Mouse (Mus musculus) bone marrow macrophage, adult 2 months (primary cell): Measurements from ENCODE around the gene Actl10. TPM values are rescaled to one million over a fixed set of nuclear protein-coding genes. Genes with fewer than 3 reads are reported as not detected.

Source experiments
- H3K27ac ChIP-seq: 2 replicates; pipeline ENCODE4 v1.5.1; 2012; ENCODE audit warnings: low read depth, low read length; ENCODE audit not compliant: insufficient read depth
- H3K4me1 ChIP-seq: 2 replicates; pipeline ENCODE4 v1.6.1; 2012; ENCODE audit warnings: low read length; ENCODE audit not compliant: control insufficient read depth, insufficient read depth
- H3K4me3 ChIP-seq: 2 replicates; pipeline ENCODE4 v1.5.1; 2012; ENCODE audit warnings: mild to moderate bottlenecking, low read length, moderate library complexity; ENCODE audit not compliant: insufficient read depth
- CTCF ChIP-seq: IDR thresholded peaks from 2 replicates; pipeline ENCODE4 v1.5.1; 2012; ENCODE audit warnings: low read depth, mild to moderate bottlenecking, low read length, moderate library complexity
- POLR2A ChIP-seq: IDR thresholded peaks from 2 replicates; pipeline ENCODE4 v1.6.1; 2012; ENCODE audit warnings: mild to moderate bottlenecking, low read depth, low read length, borderline replicate concordance
- polyA plus RNA-seq: library from polyadenylated mRNA; stranded (reverse); fragments of >200 nt; gene quantifications from 2 replicates; pipeline ENCODE4 v1.2.4, GENCODE M21; 2012; ENCODE audit not compliant: missing spikeins, insufficient read depth, insufficient read length

Gene Actl10
- polyA plus RNA-seq, 1 experiment: not detected

DNA sequence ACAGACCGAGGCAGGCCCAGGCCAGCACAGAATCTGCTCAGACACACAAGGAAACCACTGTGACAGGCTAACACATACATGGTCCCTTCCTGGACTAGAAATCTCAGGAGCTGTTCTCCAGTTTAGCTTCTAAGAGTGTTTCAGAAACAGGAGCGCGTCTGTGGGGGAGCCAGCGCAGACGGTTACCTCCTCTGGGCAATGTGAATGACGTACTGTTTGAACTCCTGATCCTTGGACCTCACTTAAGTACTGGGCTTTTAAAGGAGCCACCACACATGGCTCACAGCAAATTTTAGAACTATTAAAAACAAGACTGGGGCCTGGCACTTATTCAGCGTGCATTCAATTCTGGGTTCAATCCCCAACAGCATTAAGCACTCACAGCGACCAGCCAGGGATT, 15.1 kb downstream of the Actl10 start:
- H3K4me3 ChIP-seq: no peak overlapping the region
- no peak for TF ChIP-seq POLR2A
- TF ChIP-seq CTCF: no peak
- no peak overlapping the region for H3K27ac ChIP-seq
- H3K4me1 ChIP-seq: peaks cover 19% of the 10 kb centered on the region

DNA sequence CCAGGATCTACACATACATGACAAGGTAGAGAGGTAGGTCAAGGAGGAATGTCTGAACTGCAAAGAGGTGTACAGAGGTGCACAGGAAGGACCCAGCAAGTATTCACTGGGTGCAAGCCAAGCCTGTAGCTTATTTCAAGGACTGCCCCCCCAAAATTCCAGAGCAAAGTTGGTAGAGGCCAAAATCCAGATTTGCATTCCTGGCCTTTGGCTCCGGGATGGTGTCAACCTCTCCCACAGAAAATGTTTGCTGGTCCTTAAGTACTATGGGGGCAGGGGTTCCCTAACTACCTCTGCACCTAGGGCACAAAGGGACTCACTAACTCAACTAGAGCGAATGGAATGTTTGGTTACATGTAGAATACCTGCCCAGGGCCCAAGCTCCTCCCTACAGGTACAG, 16.2 kb downstream of the Actl10 start:
- TF ChIP-seq CTCF (no peak), POLR2A (no peak)
- peaks cover 24% of the 10 kb centered on the region for H3K4me1 ChIP-seq
- peak overlapping the region; percentile 86 for H3K27ac ChIP-seq
- H3K4me3 ChIP-seq: peak overlapping the region; percentile 74

DNA sequence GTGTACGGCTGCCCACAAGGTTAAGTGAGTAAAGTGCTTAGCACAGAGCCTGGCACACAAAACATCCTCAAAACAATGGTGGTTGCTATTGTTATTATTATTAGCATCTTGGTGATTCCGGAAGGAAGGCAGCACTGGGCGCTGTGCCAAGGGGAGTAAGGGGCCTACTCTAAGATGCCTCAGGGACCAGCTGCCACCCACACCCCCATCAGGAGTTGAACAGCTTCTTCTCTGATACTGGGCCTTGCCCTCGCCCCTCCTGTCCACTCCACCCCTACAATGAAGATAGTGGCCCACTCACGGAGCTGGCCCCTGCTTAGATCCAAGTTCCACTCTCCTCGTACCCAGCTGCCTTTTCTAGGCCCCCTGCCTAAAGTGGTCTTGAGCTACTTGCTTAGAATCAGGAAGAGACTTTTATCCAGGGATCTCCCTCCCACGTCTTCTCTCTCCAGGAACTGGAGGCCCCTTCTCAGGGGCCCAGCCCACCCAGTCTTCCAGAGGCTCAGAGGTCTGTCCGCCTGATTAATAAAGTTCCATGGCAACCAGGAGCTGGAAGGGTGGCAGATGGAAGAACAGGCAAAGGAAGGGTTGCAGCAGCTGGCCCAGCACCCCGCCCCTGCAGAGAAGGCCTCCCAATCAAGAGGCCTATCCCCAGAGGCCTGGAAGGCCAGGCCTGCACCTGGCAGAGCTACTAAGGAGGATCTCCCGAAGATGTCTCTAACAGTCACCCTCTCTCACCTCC, 16.9 kb downstream of the Actl10 start:
- H3K4me1 ChIP-seq: peaks cover 24% of the 10 kb centered on the region
- H3K27ac ChIP-seq: peak overlapping the region; percentile 86
- peak overlapping the region; percentile 74 for H3K4me3 ChIP-seq
- TF ChIP-seq POLR2A (no peak), CTCF (no peak)

DNA sequence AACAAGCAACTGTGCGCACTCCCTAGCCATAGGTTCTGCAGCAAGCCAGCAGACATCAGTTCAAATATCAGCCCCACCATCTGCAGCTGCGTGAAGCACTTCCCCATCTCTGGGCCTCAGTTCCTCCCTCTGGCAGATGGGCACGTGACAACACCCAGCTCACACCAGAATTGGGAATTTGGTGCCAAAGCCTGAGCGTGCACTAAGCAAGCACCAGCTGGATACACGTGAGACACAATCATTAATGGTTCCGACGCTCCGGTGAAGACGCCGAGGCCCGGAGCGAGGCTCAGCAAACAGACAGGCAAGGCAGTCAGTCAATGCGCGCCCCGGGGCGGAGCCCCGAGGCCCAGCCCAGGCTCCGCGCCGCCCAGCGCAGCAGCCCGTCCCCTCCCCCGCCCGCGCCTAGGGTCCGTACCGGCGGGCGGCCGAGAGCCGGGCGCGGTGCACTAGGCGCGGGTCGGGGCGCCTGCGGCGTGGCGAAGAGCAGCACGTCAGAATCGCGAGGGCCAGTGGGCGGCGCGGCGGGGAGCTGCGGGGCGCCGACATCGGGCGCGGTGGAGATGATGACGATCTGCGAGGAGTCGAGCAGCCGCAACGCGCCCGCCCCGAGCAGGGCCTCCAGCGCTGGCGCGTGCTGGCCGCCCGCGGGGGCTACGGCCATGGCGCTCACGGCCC, 17.6 kb downstream of the Actl10 start:
- Histone ChIP-seq H3K4me1 (peaks cover 27% of the 10 kb centered on the region), H3K4me3 (peak overlapping the region; percentile 74), H3K27ac (peak overlapping the region; percentile 86)
- no peak for TF ChIP-seq POLR2A
- TF ChIP-seq CTCF: no peak

DNA sequence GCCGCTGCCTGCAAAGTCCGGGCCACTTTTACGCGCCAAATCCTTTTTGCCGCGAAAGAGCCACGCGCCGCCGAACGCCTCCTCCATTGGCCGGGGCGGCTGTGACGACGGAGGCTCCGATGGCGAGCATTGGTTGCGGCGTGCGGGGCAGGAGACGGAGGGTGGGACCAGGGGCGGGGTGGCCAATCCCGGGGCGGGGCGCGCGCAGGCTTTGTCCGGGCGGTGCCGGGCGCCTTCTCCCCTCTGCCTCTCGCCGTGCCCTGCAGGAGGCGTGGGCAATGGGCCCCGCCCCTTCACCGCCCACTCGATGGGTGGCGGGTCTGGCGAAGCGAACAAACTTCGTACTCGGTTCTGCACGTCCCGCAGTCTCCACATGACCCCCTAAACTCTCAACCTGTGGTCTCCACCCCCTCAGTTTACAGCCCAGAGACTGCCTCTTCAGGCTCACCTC, 18.3 kb downstream of the Actl10 start, which contains the start of gene E2f1:
TSS of gene E2f1 (minus strand) at position 57 of the 451 bp plus-strand sequence.
- Histone ChIP-seq H3K4me1 (peaks cover 32% of the 10 kb centered on the region), H3K27ac (peak within 1 kb of the TSS; percentile 86), H3K4me3 (peak within 1 kb of the TSS; percentile 74)
- no peak for TF ChIP-seq CTCF
- TF ChIP-seq POLR2A: no peak

DNA sequence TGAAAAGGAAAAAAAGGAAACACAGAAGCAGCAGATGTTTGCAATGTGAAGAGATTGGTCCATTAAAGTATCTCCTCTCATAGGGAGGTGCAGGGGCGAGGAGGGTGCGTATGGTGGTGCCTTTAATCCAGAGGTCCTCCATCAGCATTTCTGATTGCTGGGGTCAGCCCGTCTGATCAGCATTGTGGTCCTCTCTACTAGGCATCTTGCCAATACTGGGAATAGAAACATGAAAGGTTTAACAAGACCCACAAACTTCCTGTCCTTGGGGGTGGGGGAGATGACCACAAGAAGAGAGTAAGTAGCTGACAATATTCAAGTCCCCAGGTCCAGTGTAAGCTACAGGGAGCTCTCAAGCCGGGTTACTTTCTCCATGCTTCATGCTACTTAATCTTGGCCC, 19.1 kb downstream of the Actl10 start:
- TF ChIP-seq POLR2A: no peak
- TF ChIP-seq CTCF: no peak
- H3K4me3 ChIP-seq: peak overlapping the region; percentile 66

DNA sequence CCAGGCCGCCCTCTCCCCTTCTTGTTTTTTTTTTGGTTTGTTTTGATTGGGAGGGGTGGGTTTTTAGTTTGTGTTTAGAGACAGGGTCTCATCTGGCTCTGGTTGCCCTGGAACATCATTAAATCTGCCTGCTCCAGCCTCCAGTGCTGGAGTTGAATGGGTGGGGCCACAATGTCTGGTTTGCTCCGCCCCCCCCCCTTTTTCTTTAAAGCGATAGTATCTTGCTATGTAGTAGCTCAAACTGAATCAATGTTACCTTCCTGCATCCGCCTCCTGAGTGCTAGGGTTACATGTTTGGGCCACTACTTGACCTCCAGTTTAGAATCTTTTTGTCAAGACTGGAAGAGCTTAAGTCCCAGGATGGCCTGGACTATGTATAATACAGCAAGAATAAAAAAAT, 19.7 kb downstream of the Actl10 start:
- Histone ChIP-seq H3K27ac (peak overlapping the region; percentile 75), H3K4me3 (0 out of 2 replicates have a peak overlapping the region, but pooled peaks have one; percentile 7), H3K4me1 (peaks cover 29% of the 10 kb centered on the region)
- no peak for TF ChIP-seq POLR2A
- no peak for TF ChIP-seq CTCF

More for the DNA sequence above, 19.1 kb downstream of the Actl10 start:
- peak overlapping the region; percentile 75 for H3K27ac ChIP-seq
- H3K4me1 ChIP-seq: peaks cover 32% of the 10 kb centered on the region

DNA sequence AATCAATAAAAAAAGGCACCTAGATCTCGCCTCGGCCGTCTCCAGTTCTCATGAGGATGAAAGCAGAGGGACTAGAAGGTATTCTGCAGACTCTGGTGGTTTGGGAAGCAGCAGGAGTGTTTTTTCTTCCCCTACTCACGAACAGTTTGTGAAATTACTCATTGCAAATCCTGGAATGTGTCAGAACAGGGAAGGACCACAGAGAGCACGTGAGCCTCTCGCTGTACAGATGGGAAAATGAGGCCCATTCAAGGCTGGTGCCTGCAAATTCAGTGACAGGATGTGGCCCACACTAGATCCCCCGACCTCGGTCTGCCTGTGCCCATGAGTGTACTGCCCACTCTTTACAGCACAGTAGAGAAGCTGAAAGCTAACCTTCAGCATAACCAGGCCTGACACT, 20.4 kb downstream of the Actl10 start:
- Histone ChIP-seq H3K4me1 (peaks cover 29% of the 10 kb centered on the region), H3K27ac (no peak overlapping the region), H3K4me3 (no peak overlapping the region)
- no peak for TF ChIP-seq CTCF
- TF ChIP-seq POLR2A: no peak

DNA sequence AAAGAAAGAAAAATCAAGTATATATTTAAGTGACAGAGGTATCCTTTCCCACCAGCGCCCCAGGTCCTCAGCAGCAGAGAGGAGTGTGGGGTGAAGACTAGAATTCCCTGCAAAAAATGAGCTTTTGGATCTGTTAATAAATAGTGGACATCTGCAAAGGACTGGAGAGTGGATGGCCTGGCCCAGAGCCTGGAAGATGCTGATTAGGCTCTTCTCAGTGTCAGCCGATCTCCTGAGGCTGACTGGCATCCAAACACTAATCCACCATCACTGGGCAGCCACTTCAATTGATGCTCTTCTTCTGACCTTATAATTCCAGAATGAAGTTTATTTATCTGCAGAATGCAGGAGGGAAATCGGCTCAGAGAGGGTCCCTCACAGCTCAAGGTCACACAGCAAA, 21.4 kb downstream of the Actl10 start:
- no peak overlapping the region for H3K27ac ChIP-seq
- peaks cover 23% of the 10 kb centered on the region for H3K4me1 ChIP-seq
- TF ChIP-seq POLR2A (no peak), CTCF (no peak)
- H3K4me3 ChIP-seq: no peak overlapping the region

DNA sequence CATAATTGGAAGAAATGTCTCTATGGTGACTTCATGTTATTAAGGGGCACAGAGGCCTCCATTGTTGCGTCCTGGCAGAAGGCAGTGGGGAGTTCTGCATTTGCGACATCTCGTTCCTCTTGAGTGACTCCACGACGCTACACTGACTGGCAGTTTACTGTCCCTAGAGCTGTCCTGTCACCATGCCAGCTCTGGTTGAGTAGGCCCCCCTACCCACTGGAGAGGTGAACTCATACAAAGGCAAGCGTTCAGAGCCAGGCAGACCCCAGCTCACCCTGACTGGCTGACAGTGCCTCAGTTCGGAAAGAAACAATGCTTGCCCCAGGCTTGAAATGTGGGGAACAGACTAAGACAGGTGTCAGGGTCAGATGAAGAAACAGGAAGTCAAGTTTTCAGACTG, 22.7 kb downstream of the Actl10 start:
- peak overlapping the region; percentile 45 for H3K27ac ChIP-seq
- TF ChIP-seq CTCF (no peak), POLR2A (no peak)
- peaks cover 23% of the 10 kb centered on the region for H3K4me1 ChIP-seq
- no peak overlapping the region for H3K4me3 ChIP-seq
